Mouse (Mus musculus) heart, adult 2 months (tissue): ENCODE data around the gene Mapkbp1.

Experiments used
- CTCF ChIP-seq: fragments of 200-600 bp; IDR thresholded peaks from 2 replicates; pipeline ENCODE4 v1.8.1; 2022; ENCODE audit warnings: antibody characterized with exemption, mild to moderate bottlenecking, moderate library complexity
- POLR2A ChIP-seq: fragments of 200-500 bp; IDR thresholded peaks from 2 replicates; pipeline ENCODE4 v1.6.1; 2011; ENCODE audit warnings: mild to moderate bottlenecking, low read depth, low read length, control low read depth; ENCODE audit not compliant: insufficient read depth

- no peak for TF ChIP-seq POLR2A
- TF ChIP-seq CTCF = no peak
Measured at GRCm38 (mm10) chr2:119995391-119996281, 23.1 kb downstream of the Mapkbp1 start.
